Mouse (Mus musculus): Measurements from ENCODE around the gene Zdhhc22.

Gene Zdhhc22

DNA sequence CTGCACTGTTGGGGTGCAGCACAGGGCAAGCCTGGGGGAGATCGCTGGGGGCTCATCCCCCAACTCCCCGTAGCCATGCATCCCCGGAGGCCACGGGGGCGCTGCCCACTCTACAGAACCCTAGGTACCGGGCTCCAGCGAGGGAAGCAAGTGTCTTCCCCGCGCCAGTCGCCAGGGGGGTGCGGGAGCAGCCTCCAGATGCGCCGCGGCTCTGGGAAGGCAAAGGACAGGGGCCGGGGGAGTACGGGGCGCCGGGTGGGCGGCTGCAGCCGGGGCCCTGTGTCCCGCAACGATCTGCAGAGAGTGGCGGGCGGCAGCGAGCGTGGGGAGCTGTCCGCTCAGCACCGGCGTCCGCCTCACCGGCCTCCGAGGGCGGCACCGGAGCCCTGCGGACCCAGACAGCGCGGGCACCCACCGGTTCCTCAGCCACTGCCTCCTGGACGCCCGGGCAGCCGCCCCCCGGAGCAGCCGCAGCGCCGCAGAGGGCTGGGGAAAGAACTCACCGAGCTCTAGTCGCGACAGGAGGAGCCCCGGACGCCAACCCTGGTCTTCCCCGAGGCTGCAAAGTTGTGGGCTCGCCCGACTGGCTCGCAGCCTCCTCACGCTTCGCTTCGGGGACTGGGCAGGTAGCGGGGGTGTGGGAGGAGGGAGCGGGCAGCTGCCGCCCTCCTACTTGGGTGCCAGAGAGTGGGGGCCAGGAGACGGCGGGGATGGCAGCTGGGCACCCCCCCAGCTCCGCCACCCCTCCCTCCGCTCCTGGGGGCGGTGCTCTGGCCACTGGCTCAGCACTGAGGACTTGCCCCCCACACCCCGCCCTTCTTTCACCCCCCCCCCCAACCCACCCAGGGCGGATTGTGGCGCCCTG lies at the start of gene Zdhhc22:
Gene Zdhhc22, minus strand, starts transcription at position 541 of the 865 bp plus-strand sequence.
- peak; percentile 83 for DNase-seq

GRCm38 (mm10) chr12:87036631-87037030 lies 46.4 kb upstream of the Zdhhc22 start:
- no peak for DNase-seq

DNA sequence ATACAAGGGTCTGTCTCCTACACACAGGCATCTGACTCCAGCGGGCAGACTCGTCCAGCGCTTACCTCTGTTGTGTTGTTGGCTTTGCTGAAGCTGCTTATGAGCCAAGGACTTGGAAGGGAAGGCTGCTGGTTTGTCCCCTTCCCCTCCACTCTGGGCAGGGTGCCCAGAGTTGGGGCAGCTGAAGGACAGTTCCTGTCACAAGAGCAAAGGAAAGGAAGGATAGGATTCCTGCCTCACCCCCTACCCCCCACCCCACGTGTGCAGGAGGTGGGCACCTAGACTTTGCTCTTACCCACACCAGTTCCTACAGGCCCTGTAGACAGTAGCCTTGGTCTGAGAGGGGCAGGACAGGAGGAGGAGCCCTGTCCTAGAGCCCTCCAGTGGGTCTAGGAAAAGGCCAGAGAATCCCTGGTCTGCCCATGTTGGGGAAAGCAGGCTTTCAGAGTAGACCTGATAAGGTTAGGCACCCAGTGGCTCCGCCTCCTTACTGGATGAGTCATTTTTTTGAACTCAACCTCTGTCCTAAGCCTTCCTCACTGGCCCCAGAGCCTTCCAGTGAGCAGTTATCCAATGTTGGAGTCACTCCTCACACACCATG lies 41.0 kb upstream of the Zdhhc22 start:
- no peak for DNase-seq

DNA sequence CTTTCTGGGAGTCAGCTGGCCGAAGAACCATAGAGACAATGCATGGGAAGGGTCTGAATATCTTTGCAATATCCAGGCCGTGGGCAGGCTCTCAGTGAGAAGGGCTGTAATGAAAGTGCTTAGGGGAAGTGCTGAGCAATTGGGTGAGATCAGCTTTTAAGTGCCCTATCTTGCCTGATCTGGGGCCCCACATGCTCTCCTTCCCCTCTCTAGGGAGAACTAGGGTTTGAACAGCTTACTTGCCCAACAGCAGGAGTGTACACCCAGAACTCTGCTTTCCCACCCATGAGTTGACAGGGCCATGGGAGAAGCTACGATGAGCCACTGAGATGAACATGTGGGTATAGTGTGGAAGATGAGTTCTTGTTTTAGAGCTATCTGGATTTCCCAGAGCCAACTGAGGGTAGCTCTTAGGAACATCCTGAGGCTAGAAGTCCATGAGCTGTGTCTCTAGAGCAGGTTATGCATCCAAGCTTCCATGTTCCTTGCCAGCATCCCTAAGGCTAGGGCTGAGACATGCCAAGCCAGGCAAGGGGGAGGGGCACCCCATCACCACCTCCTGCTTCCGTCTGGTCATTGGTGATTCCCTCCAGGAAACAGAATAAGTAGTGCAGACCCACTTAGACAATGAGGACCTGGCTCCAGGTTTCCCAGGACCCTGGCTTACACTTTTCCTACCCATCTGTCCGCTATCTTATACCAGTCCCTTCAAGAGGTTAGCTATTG lies 39.2 kb upstream of the Zdhhc22 start:
- DNase-seq, result no peak

- DNase-seq, result no peak
These were observed 37.8 kb upstream of the Zdhhc22 start for GRCm38 (mm10) chr12:87028068-87028467.

DNA sequence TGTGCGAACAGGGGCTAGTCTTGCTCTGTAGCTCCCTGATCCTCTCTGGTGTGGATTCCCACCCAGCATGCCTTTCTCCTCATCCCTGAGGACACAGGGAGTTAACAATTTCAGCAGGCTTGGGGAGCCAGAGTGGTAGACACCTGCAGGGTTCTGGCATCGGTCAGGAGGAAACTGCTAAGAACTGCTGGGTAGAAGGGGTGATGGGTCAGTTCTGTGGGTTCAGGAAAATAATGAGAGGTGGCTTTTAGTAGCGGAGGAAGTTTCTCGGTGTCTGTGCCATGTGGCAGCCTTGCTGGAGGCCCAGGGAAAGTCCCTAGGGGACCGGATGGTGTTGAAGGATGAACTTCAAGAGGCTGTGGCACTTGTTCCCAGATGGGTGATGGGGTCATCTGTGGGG lies 37.2 kb upstream of the Zdhhc22 start:
- DNase-seq, result no peak

DNA sequence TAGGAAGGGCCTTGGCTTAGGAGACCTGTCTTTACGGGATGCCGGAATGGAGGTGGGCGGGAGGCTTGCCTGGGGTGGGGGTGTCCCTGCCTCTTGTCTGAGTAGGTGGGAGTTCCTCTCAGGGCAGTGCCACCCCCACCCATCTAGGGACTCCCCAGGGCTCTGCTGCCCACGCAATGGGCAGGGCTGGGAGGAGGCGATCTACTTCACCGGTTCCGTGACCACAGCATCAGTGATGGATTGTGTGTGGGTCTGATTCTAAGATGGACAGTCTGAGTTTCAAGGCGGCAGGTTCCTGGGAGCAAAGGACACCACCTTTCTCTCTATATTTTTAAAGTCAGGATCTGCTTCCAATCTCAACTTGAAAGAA lies 36.6 kb upstream of the Zdhhc22 start:
- no peak for DNase-seq

DNA sequence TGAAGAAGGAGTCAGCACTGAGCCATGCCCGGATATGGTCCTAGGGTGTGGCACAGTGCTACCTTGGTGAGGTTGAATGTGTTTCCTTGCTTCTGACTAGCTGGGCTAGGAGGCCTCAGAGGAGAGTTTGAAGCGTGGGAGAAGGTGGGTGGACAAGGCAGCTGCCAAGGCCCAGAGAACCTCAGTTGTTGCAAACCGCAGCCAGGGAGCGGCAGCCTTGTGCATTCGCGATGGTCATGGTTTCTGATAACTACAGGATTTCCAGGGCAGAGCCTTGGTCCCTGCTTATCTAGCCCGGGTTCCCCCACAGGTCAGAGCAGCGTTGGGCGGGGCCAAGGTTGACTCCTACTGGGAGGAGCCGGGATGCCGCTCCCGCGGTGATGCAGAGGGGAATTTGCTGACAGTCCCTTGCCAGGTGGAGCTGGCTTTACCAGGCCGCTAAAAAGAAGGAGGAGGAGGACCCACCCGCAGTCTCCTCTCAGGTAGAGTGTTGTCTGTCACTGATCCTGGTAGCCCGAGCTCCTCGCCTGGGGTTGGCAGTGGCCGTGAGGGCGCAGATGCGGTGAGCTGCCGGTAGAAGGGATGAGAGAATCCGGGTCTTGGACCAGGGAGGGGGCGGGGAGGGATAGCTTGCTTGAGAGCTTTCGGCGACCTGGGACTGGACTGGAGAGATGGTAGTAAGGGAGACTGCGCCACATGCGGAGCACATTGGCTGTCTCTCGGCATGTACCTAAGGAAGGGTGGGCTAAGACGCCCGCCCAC lies 36.1 kb upstream of the Zdhhc22 start:
- DNase-seq, result peak; percentile 56

DNA sequence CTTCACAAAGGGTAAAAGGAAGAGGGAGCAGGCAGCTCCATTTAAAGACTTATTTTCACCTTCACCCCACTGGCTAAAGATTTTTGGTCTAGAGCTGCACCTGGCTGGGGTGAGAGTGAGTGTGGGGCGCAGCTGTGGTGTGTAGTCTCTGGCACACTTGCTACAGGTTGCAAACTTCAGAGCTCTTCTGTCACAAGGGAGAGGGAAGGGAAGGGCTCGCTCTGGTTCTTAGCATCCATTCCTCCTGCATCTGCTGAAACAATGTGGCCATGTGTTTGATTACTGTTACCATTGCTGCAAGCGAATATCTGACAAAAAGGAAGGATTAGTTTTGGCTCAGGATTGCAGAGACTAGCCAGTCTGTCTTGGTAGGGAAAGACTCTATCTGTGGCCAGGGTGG lies 33.2 kb upstream of the Zdhhc22 start:
- DNase-seq, result no peak

DNA sequence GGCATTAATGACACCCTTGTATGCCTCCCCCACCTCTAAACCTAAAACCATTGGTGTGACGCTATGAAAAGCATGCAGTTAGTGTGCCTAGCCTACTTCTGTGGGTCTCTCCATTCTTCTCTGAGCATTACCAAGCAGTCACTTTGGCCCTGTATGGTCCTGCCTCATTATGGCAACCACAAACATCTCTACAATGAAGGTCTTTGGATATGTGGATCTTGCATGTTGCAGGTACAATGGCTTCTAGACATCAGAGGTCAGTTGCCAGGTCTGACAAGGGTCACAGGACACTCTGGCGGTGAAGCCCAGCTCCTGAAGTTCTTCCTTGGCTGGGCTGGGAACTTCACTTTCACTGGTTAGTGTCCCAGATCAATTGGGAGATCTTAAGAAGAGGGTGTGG lies 31.8 kb upstream of the Zdhhc22 start:
- no peak for DNase-seq

DNA sequence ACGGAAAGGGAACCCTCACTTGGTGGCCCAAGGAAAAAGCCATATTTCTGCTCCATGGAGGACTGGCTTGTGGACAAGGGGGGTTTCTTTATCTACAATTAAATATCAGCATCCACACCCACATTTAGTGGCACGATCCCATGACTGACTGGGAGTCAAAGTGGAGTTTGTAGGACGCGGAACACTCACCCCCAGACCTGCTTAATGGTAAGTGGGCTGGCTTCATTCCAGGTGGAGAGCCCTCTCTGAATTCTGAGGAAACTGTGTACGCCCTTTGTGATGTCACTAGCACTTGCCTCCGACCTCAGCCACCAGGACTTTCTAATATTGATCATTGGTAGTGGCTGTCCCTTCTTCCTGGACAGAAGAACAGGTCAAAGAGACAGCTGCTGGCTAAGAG lies 30.8 kb upstream of the Zdhhc22 start, which contains the start of gene Tmem63c:
Gene Tmem63c, plus strand, starts transcription at position 301 of the 400 bp plus-strand sequence.
- DNase-seq, result no peak

- no peak for DNase-seq
These were observed 28.5 kb upstream of the Zdhhc22 start for GRCm38 (mm10) chr12:87018756-87019155.

- no peak for DNase-seq
These were observed 26.8 kb upstream of the Zdhhc22 start for GRCm38 (mm10) chr12:87017041-87017440.

- DNase-seq, result no peak
These were observed 14.4 kb upstream of the Zdhhc22 start for GRCm38 (mm10) chr12:87004596-87004995.

DNA sequence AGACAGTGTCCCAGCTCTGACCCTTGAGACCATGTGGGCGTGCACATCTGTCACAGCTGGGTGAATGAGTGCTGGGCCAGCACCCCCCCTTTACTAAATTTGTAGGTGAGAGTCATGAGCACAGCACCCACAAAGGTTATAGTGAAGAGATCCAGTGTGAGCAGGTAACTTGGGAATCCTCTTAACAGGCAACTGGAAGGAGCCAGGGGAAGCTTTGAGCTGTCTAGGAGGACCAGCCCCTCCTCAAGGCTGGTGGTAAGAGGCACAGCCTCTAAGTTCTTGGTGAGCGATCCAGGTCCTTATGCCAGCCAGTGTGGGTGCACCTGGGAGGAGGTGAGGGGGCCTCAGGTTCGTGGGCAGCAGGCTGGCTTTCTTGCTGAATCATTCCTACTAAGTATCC lies 13.4 kb upstream of the Zdhhc22 start:
- no peak for DNase-seq

DNA sequence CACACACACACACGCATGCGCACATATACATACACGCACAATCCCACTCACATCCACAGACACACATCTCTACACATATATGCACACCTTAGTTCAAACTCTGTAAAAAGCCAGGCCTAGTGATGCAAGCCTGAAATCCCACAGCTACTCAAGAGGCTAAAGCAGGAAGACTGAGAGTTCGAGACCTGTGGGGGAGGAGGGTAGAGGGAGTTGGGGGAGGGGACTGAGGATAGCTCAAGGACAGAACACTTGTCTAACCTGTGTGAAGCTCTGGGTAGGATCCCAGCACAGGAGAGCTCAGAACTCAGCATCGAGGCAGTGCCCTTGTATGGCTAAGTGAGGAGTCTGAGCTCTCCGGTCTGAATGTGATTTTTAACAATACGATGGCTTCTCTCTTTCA lies 12.6 kb upstream of the Zdhhc22 start:
- DNase-seq, result no peak

- no peak for DNase-seq
These were observed 12.0 kb upstream of the Zdhhc22 start for GRCm38 (mm10) chr12:87002209-87002608.

DNA sequence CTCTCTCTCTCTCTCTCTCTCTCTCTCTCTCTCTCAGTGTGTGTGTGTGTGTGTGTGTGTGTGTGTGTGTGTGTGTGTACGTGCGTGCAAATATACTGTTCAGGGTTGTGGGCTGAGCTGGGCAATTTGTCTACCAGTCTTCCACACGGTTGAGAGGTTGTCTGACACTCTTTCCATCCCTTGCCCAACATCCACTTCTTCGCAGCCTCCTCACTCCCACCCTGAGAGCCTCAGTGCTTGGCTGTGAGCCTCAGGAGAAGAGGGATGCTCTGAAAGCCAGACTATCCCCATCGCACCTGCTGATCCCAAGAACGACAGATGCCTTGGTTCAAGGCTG lies 10.6 kb upstream of the Zdhhc22 start:
- no peak for DNase-seq

DNA sequence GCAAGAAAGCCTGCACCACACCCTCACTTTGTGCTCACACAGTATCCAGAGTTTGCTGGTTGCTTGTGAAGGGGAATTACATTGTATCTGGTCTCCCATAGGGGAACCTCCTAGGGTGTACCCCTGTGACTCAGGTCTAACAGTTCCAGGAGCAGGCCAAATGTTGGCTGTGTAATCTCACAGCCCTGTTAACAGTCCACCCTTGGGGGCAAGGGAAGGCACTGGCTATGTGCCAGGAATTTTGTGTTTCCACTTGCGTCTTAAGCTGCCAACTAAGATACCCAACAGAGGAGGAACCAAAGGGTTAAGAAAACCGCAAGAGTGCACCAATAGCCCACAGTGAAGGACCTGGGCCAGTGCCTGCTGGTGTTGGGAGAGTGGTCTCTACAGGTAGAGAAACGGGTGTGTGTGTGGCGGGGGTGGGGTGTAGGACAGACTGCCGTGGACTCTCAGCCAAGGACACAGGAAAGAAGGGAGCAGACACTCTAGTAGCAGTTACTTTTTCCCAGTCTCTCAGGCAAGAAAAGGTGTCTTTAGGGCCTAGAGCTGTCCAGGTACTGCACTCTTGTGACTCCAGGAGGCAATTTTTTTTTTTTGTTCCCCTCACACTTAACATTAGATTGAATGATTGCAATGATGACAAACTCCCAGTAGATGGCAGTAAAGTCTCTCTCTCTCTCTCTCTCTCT lies 10.1 kb upstream of the Zdhhc22 start:
- peak; percentile 63 for DNase-seq

GRCm38 (mm10) chr12:86999283-86999820 lies 9.1 kb upstream of the Zdhhc22 start:
- DNase-seq, result no peak

DNA sequence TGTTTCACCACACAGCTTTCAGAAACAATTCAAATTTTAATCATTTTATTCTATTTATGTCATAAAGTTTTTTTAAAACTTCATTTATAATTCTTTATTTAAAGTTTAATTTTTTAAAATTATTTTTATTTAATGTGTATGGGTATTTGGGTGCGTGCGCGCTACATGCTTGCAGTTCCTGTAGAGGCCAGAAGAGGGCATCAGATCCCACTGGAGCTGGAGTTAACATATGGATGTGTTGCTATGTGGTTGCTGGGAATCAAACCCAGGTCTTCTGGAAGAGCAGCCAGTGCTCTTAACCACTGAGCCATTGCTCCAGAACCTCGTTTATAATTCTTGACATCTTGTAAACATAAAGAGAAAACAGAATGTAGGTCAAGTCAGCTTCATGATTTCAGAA lies 8.5 kb upstream of the Zdhhc22 start:
- no peak for DNase-seq

DNA sequence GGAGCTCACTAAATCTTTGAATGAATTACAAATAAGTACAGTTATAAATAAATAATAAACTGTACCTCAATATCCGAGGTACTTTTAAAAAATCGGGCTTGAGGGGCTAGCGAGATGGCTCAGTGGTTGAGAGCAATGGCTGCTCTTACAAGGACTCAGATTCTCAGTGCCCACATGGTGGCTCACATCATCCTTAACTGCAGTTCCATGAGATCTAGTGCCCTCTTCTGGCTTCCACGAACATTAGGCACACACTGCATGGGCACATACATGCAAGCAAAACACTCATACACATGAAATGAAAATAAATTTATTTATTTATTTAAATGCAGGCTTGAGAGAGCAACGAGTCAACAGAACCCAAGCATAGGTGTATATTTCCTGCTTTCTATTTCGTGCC lies 5.7 kb upstream of the Zdhhc22 start:
- DNase-seq, result no peak

Data from embryo, embryonic 11 days (tissue).